Mouse (Mus musculus) olfactory bulb, adult 2 months (tissue): Measurements from ENCODE around the gene Slpi.

Source experiments
- CTCF ChIP-seq: fragments of 200-500 bp; IDR thresholded peaks from 2 replicates; pipeline ENCODE4 v1.5.1; 2012; ENCODE audit warnings: low read depth, mild to moderate bottlenecking, low read length, moderate library complexity; ENCODE audit not compliant: insufficient read depth
- POLR2A ChIP-seq: fragments of 200-500 bp; IDR thresholded peaks from 2 replicates; pipeline ENCODE4 v1.6.1; 2012; ENCODE audit warnings: mild to moderate bottlenecking, low read depth, low read length, moderate library complexity; ENCODE audit not compliant: insufficient read depth

GRCm38 (mm10) chr2:164430697-164431096, 41.8 kb upstream of the Slpi start:
- TF ChIP-seq POLR2A (no peak), CTCF (no peak)
